Mouse (Mus musculus) ES-Bruce4 (cell line): ENCODE measurements around the gene Nos1ap. TPM values are rescaled to one million over a fixed set of nuclear protein-coding genes. Genes with fewer than 3 reads are reported as not detected.

Source experiments
- H3K27ac ChIP-seq: 2 replicates; pipeline ENCODE4 v1.5.1; 2012; ENCODE audit warnings: low read length, inconsistent platforms; ENCODE audit not compliant: insufficient read depth
- H3K27me3 ChIP-seq: 2 replicates; pipeline ENCODE4 v1.6.1; 2012; ENCODE audit warnings: mild to moderate bottlenecking, low read length, inconsistent platforms; ENCODE audit not compliant: control insufficient read depth, poor library complexity, insufficient read depth, severe bottlenecking
- H3K36me3 ChIP-seq: 2 replicates; pipeline ENCODE4 v1.6.1; 2012; ENCODE audit warnings: inconsistent platforms, mild to moderate bottlenecking, low read length, moderate library complexity; ENCODE audit not compliant: control insufficient read depth, poor library complexity, insufficient read depth, severe bottlenecking
- H3K4me1 ChIP-seq: one replicate; pipeline ENCODE4 v1.8.1; 2011; ENCODE audit warnings: low read length; ENCODE audit not compliant: control insufficient read depth, insufficient read depth
- H3K4me3 ChIP-seq: 2 replicates; pipeline ENCODE4 v1.5.1; 2011; ENCODE audit warnings: low read depth, mild to moderate bottlenecking, low read length
- H3K9ac ChIP-seq: 2 replicates; pipeline ENCODE4 v1.6.1; 2012; ENCODE audit warnings: low read depth, mild to moderate bottlenecking, inconsistent platforms; ENCODE audit not compliant: poor library complexity, severe bottlenecking
- H3K9me3 ChIP-seq: replicated peaks from 2 replicates; pipeline ENCODE4 v1.6.1; 2012; ENCODE audit warnings: mild to moderate bottlenecking, low read length, inconsistent platforms; ENCODE audit not compliant: control insufficient read depth, poor library complexity, insufficient read depth, severe bottlenecking
- CTCF ChIP-seq: IDR thresholded peaks from one replicate; pipeline ENCODE4 v1.8.1; 2011; ENCODE audit warnings: low read depth, low read length
- EP300 ChIP-seq: IDR thresholded peaks from 2 replicates; pipeline ENCODE4 v1.6.1; 2011; ENCODE audit warnings: low read depth, low read length; ENCODE audit not compliant: insufficient read depth
- POLR2A ChIP-seq: IDR thresholded peaks from one replicate; pipeline ENCODE4 v1.8.1; 2011; ENCODE audit warnings: low read length; ENCODE audit not compliant: insufficient read depth
- polyA plus RNA-seq: library from polyadenylated mRNA; stranded (reverse); fragments of >200 nt; gene quantifications from 2 replicates; pipeline ENCODE4 v1.2.4, GENCODE M21; 2011; ENCODE audit warnings: low read depth; ENCODE audit not compliant: missing spikeins, insufficient read depth, insufficient read length

The Nos1ap gene
- polyA plus RNA-seq, 1 experiment, result 4.6 TPM

DNA sequence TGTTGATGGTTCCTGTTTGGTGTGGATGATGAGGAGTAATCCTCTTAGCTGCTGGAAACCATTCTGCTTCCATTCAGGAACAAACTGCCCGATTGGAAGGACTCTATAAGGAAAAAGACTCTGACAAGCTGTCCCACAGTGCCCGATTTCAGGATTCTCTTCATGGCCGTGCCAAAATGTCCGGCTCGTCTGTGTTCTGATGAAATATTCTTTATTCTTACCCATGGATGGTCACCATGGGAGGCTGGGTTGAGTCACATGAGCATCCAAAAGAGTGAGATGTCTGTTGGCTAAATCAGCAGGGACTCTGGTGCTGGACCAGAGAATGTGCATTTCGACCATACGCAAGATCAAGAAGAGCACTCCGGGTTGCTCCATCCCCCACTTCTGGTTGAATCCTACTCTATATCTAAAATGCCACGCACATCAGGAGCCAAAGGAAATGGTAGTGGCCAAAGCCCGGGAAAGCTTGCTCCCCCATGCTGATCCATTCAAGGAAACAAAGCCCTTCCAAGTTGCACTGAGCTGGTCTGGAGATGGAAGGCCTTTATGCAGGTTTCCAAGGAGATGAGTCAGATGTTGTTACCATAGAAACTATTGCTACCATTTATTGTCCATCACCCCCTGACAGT is 165.3 kb downstream of the Nos1ap start:
- H3K4me1 ChIP-seq, result no peaks in the 10 kb centered on the region
- H3K27ac ChIP-seq, result no peak overlapping the region
- TF ChIP-seq CTCF, result no peak
- TF ChIP-seq EP300, result no peak
- no peaks in the 10 kb centered on the region for H3K9me3 ChIP-seq
- H3K9ac ChIP-seq, result no peak overlapping the region
- H3K27me3 ChIP-seq, result no peaks in the 10 kb centered on the region
- no peaks in the 10 kb centered on the region for H3K36me3 ChIP-seq
- H3K4me3 ChIP-seq, result no peak overlapping the region

DNA sequence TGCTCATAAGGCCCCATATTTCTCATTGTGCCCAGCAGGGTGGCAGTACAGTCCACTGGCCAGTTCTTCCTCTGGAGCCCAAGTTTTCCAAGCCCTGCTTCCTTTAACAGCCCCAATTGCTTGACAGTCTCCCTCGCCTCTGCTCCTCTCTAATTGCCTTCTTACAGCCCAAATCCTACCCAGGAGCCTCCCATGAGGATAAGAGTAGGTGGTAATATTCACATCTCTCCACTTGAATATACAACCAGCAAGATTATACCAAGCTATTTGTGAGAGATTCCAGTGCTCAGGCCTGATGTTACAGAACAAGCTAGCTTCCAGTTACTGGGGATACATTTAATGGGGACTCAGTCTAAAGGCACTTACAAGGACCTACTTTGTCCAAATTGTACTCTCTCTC is 166.6 kb downstream of the Nos1ap start:
- no peak overlapping the region for H3K4me3 ChIP-seq
- H3K4me1 ChIP-seq, result no peaks in the 10 kb centered on the region
- H3K27me3 ChIP-seq, result no peaks in the 10 kb centered on the region
- no peaks in the 10 kb centered on the region for H3K36me3 ChIP-seq
- TF ChIP-seq CTCF (no peak), EP300 (no peak), POLR2A (no peak)
- no peaks in the 10 kb centered on the region for H3K9me3 ChIP-seq
- no peak overlapping the region for H3K27ac ChIP-seq
- no peak overlapping the region for H3K9ac ChIP-seq

DNA sequence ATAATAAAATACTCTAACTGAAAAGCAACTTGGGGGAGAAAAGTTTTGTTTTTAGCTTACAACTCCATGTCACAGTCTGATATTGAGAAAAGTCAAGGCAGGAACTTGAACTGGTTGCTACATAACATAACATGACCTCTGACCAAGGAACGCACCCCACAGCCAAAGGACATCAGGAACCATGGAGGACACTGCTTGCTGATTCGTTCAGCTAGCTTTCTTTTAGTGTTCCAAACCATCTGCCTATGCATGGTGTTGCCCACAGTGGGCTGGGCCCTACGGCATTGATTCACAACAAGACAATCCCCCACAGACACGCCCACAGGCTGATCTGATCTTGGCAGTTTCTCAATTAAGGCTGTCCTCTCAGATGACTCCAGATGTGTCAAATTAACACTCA is 167.5 kb downstream of the Nos1ap start:
- Histone ChIP-seq H3K9me3 (no peaks in the 10 kb centered on the region), H3K9ac (no peak overlapping the region), H3K27ac (no peak overlapping the region), H3K4me1 (no peaks in the 10 kb centered on the region), H3K4me3 (no peak overlapping the region), H3K36me3 (no peaks in the 10 kb centered on the region), H3K27me3 (no peaks in the 10 kb centered on the region)
- TF ChIP-seq POLR2A, result no peak

DNA sequence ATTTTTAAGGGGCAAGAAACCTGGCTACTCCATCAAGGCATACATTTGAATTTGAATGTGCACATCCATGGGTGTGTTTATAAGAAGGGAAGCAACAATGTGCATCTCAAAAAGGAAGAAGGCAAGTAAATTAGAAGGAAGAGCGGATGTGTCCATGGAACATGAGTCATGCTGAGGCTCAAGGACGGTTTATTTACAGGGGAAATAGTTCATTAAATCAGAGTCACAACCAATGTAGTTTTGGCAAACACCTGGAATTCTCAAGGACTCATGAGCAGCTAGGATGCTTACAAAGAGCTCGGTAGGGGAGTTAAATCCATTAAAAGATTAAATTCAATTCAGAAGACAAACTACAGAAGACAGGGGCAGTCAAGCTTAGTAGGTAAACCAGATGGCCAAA is 169.7 kb downstream of the Nos1ap start:
- no peak overlapping the region for H3K4me3 ChIP-seq
- no peaks in the 10 kb centered on the region for H3K36me3 ChIP-seq
- no peak for TF ChIP-seq EP300
- no peak for TF ChIP-seq CTCF
- no peak for TF ChIP-seq POLR2A

DNA sequence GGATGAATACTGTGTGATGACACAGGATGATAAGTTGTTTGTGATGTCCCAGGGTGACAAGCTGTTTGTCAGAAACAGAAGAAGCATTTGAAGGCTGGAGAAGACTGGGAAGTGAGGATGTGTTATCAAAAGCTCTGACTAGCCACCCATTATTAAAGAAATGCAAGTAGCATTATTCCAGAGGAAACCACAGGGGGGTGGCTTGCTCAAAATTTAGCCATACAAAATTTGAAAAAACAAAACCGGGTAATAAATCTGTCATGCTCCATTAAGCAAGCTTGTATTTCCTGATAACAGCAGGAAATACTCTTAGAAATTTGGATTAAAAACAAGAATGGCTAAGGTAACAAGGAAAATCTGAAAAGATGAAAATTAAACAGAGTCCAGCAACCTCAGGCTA is 171.5 kb downstream of the Nos1ap start:
- Histone ChIP-seq H3K27ac (no peak overlapping the region), H3K36me3 (no peaks in the 10 kb centered on the region), H3K9me3 (no peaks in the 10 kb centered on the region), H3K4me3 (no peak overlapping the region), H3K27me3 (no peaks in the 10 kb centered on the region), H3K9ac (no peak overlapping the region), H3K4me1 (no peaks in the 10 kb centered on the region)
- no peak for TF ChIP-seq EP300
- no peak for TF ChIP-seq POLR2A
- TF ChIP-seq CTCF, result no peak

More for the DNA sequence above, 169.7 kb downstream of the Nos1ap start:
- Histone ChIP-seq H3K27me3 (no peaks in the 10 kb centered on the region), H3K9me3 (no peaks in the 10 kb centered on the region), H3K9ac (no peak overlapping the region), H3K27ac (no peak overlapping the region), H3K4me1 (no peaks in the 10 kb centered on the region)

DNA sequence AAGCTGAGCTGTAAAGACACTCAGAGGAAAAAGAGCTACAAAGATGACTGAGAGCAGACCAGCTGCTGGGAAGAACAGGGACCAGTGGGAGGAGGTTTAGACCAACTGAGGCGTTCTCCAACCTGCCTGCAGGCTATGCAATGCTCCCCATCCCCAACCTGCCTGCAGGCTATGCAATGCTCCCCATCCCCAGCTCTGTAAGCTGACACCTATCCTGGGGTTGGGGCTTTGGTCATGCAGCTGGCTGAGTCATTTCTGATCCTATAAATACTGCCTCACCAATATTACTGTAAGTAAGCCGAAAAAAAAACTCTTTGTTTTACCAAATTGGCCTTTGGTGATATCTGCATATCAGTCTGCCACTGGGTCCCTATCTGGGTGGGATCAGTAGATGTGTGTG is 172.7 kb downstream of the Nos1ap start:
- Histone ChIP-seq H3K36me3 (no peaks in the 10 kb centered on the region), H3K9ac (no peak overlapping the region), H3K27me3 (no peaks in the 10 kb centered on the region), H3K27ac (no peak overlapping the region), H3K9me3 (no peaks in the 10 kb centered on the region), H3K4me1 (no peaks in the 10 kb centered on the region), H3K4me3 (no peak overlapping the region)
- TF ChIP-seq EP300, result 0 out of 2 replicates have a peak, but pooled peaks have one; percentile 56
- no peak for TF ChIP-seq POLR2A
- no peak for TF ChIP-seq CTCF

DNA sequence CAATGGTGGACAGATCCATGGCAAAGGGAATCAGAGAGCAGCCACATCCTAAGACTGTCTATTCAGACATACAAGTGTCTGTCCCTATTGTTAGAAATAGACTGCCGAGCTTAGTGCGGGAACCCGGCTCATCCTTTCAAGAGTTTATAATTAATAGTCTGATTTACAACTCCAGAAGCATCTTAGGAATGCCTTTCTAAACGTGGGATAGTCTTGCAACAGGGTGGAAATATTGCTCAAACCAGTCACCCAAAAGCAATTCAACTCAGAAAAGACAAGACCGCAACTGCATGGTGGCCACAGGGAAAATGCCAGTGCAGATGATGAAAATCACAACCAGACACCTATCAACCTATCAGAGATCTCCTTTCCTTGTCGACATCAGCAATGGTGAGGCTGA is 173.5 kb downstream of the Nos1ap start:
- no peaks in the 10 kb centered on the region for H3K4me1 ChIP-seq
- H3K9me3 ChIP-seq, result no peaks in the 10 kb centered on the region
- no peaks in the 10 kb centered on the region for H3K27me3 ChIP-seq
- no peak overlapping the region for H3K27ac ChIP-seq
- no peaks in the 10 kb centered on the region for H3K36me3 ChIP-seq
- no peak for TF ChIP-seq EP300
- no peak for TF ChIP-seq CTCF
- no peak for TF ChIP-seq POLR2A
- no peak overlapping the region for H3K4me3 ChIP-seq
- H3K9ac ChIP-seq, result no peak overlapping the region
